Mouse (Mus musculus) cortical plate, adult 2 months (tissue): ENCODE measurements around the gene St13.

Source experiments
- CTCF ChIP-seq: fragments of 200-500 bp; IDR thresholded peaks from 2 replicates; pipeline ENCODE4 v1.5.1; 2011; ENCODE audit warnings: mild to moderate bottlenecking, control low read depth, low read length; ENCODE audit not compliant: insufficient read depth; ENCODE audit errors: extremely low read depth
- POLR2A ChIP-seq: fragments of 200-500 bp; IDR thresholded peaks from 2 replicates; pipeline ENCODE4 v1.6.1; 2011; ENCODE audit warnings: mild to moderate bottlenecking, low read length, control low read depth; ENCODE audit not compliant: insufficient read depth; ENCODE audit errors: extremely low read depth

DNA sequence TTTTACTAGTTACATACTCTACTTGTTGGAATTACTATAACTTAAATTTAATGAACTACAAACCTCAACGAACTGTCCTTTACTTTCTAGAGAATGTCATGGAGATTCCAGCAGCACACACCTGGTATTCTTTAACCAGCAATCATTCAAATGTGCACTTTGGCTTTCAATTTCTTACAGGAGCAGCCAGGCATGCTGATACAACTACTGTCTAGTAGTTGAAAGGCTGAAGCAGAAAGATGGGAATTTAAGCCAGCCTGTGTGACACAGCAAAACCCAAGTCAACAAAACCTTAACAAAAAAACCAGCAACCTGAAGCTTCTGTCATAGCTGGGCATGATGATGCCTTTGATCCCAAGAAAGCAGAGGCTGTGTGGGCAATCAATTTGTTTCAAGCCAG, 37.4 kb downstream of the St13 start:
- TF ChIP-seq CTCF (no peak), POLR2A (no peak)
